Mouse (Mus musculus) thymus, adult 2 months (tissue): ENCODE measurements around the gene Prkra.

Source experiments
- CTCF ChIP-seq: fragments of 200-500 bp; IDR thresholded peaks from 2 replicates; pipeline ENCODE4 v1.5.1; 2012; ENCODE audit warnings: mild to moderate bottlenecking, control low read depth, low read length, moderate library complexity, borderline replicate concordance; ENCODE audit not compliant: control insufficient read depth, poor library complexity, insufficient read depth; ENCODE audit errors: extremely low read depth
- POLR2A ChIP-seq: fragments of 200-500 bp; IDR thresholded peaks from 2 replicates; pipeline ENCODE4 v1.6.1; 2012; ENCODE audit warnings: mild to moderate bottlenecking, low read length, control low read depth, moderate library complexity; ENCODE audit not compliant: control insufficient read depth, poor library complexity, insufficient read depth; ENCODE audit errors: extremely low read depth

DNA sequence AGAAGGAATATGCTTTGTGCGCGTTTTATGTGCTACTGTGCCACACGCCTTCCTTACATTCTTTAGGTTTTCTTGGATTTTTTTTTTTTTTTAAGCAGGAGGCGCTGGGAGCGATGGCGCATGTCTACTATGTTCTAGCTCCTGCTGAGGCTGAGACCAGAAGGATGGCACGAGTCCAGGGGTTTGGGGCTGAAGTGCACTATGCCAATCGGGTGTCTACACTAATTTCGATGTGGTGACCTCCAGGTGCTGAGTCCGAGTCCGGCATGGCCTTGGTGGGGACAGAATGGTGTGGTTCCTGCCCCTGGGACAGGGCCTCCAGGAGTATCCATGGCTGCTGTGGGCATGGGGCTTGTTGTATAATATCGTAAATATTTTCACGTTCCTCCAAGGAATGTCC, 10.7 kb upstream of the Prkra start:
- no peak for TF ChIP-seq POLR2A
- no peak for TF ChIP-seq CTCF
